Mouse (Mus musculus) intestine, embryonic 14.5 days (tissue): ENCODE measurements around the gene Pfkp. TPM values are rescaled to one million over a fixed set of nuclear protein-coding genes. Genes with fewer than 3 reads are reported as not detected.

Experiments
- ATAC-seq: fragments of 200-750 bp; cut with Nextera tagmentation; replicated peaks from 2 replicates; pipeline ENCODE4 v1.8.0; 2017; ENCODE audit warnings: low read depth, moderate number of reproducible peaks, moderate TSS enrichment, moderate library complexity; ENCODE audit not compliant: low FRiP score, low TSS enrichment
- DNase-seq: peaks from one replicate; pipeline ENCODE4 v3.0.0-alpha.2; 2018; ENCODE audit warnings: low spot score
- H3K27ac ChIP-seq: fragments of 300-500 bp; sonication (generic); 2 replicates; pipeline ENCODE4 v1.5.1; 2014; ENCODE audit warnings: low read depth, mild to moderate bottlenecking, control low read depth
- H3K27me3 ChIP-seq: fragments of 300-500 bp; sonication (generic); replicated peaks from 2 replicates; pipeline ENCODE4 v1.6.1; 2014; ENCODE audit warnings: low read length, control low read depth; ENCODE audit not compliant: control insufficient read depth, insufficient read depth
- H3K36me3 ChIP-seq: fragments of 300-500 bp; sonication (generic); 2 replicates; pipeline ENCODE4 v1.6.1; 2014; ENCODE audit warnings: low read length, control low read depth; ENCODE audit not compliant: control insufficient read depth, insufficient read depth
- H3K4me1 ChIP-seq: fragments of 300-500 bp; sonication (generic); replicated peaks from 2 replicates; pipeline ENCODE4 v1.6.1; 2014; ENCODE audit warnings: low read length, control low read depth, mixed read lengths; ENCODE audit not compliant: control insufficient read depth, insufficient read depth
- H3K4me2 ChIP-seq: fragments of 300-500 bp; sonication (generic); 2 replicates; pipeline ENCODE4 v1.6.1; 2014; ENCODE audit warnings: low read length
- H3K4me3 ChIP-seq: fragments of 300-500 bp; sonication (generic); 2 replicates; pipeline ENCODE4 v1.5.1; 2014; ENCODE audit warnings: low read depth, low read length, control low read depth, mixed read lengths
- H3K9ac ChIP-seq: fragments of 300-500 bp; sonication (generic); 2 replicates; pipeline ENCODE4 v1.6.1; 2014; ENCODE audit warnings: mild to moderate bottlenecking, low read length
- H3K9me3 ChIP-seq: fragments of 300-500 bp; sonication (generic); 2 replicates; pipeline ENCODE4 v1.6.1; 2016; ENCODE audit warnings: low read length, control low read depth; ENCODE audit not compliant: control insufficient read depth
- WGBS: fragments of 180-500 bp; shearing (Covaris S2); extraction: QIAGEN DNeasy Blood & Tissue Kit; methylation state at CpG from one replicate; pipeline ENCODE4 v1.1.7; 2014; 5-methylcytosine and 5-hydroxymethylcytosine counted together
- polyA plus RNA-seq: library from polyadenylated mRNA; unstranded; fragments of >200 nt; fragmentation: Nextera tagmentation; extraction: Ambion mirVana; gene quantifications from 2 replicates; pipeline ENCODE4 v1.2.1, GENCODE M21; 2014

The Pfkp gene
- polyA plus RNA-seq, 1 experiment from 2014 or later, result 59.9 TPM

GRCm38 (mm10) chr13:6628261-6628660 is 20.3 kb downstream of the Pfkp start:
- ATAC-seq (no peak), DNase-seq (no peak)
- Histone ChIP-seq H3K27ac (no peak overlapping the region), H3K4me2 (no peak overlapping the region), H3K4me1 (no peaks in the 10 kb centered on the region; the same call in 1 of the 2 replicates), H3K4me3 (no peak overlapping the region), H3K9me3 (no peaks in the 10 kb centered on the region), H3K27me3 (no peaks in the 10 kb centered on the region), H3K36me3 (no peaks in the 10 kb centered on the region), H3K9ac (no peak overlapping the region)
- 90% methylated on average over 3 of the region's 3 CpGs for WGBS

GRCm38 (mm10) chr13:6627352-6627751 is 21.2 kb downstream of the Pfkp start:
- WGBS, result 96% methylated on average over 3 of the region's 3 CpGs
- no peak for ATAC-seq
- Histone ChIP-seq H3K36me3 (no peaks in the 10 kb centered on the region), H3K27ac (no peak overlapping the region), H3K27me3 (no peaks in the 10 kb centered on the region), H3K4me1 (no peaks in the 10 kb centered on the region; the same call in 1 of the 2 replicates), H3K4me3 (no peak overlapping the region), H3K9ac (no peak overlapping the region), H3K4me2 (no peak overlapping the region), H3K9me3 (no peaks in the 10 kb centered on the region)
- DNase-seq, result no peak

- ATAC-seq, result no peak
- Histone ChIP-seq H3K9me3 (no peaks in the 10 kb centered on the region; the same call in 1 of the 2 replicates), H3K4me3 (no peak overlapping the region), H3K27me3 (no peaks in the 10 kb centered on the region), H3K27ac (no peak overlapping the region), H3K4me2 (no peak overlapping the region), H3K4me1 (no peaks in the 10 kb centered on the region), H3K36me3 (no peaks in the 10 kb centered on the region), H3K9ac (no peak overlapping the region)
- 54% methylated on average over 4 of the region's 4 CpGs for WGBS
- DNase-seq, result no peak
These were observed 22.0 kb downstream of the Pfkp start for GRCm38 (mm10) chr13:6626508-6627114.

GRCm38 (mm10) chr13:6625942-6626341 is 22.6 kb downstream of the Pfkp start:
- H3K9me3 ChIP-seq, result no peaks in the 10 kb centered on the region; the same call in 1 of the 2 replicates
- DNase-seq, result no peak
- no peaks in the 10 kb centered on the region for H3K4me1 ChIP-seq
- H3K27me3 ChIP-seq, result no peaks in the 10 kb centered on the region
- no peak overlapping the region for H3K27ac ChIP-seq
- no peak overlapping the region for H3K4me2 ChIP-seq
- no peak overlapping the region for H3K4me3 ChIP-seq
- H3K36me3 ChIP-seq, result no peaks in the 10 kb centered on the region
- 66% methylated on average over 3 of the region's 3 CpGs for WGBS
- H3K9ac ChIP-seq, result no peak overlapping the region
- no peak for ATAC-seq

- Histone ChIP-seq H3K27ac (no peak overlapping the region), H3K36me3 (no peaks in the 10 kb centered on the region), H3K27me3 (no peaks in the 10 kb centered on the region), H3K4me3 (no peak overlapping the region), H3K4me1 (no peaks in the 10 kb centered on the region), H3K4me2 (no peak overlapping the region), H3K9ac (no peak overlapping the region), H3K9me3 (no peaks in the 10 kb centered on the region; the same call in 1 of the 2 replicates)
- ATAC-seq, result no peak
- WGBS, result 92% methylated on average over 2 of the region's 2 CpGs
- DNase-seq, result no peak
These were observed 24.0 kb downstream of the Pfkp start for GRCm38 (mm10) chr13:6624604-6625003.

GRCm38 (mm10) chr13:6624121-6624520 is 24.5 kb downstream of the Pfkp start:
- Histone ChIP-seq H3K9me3 (no peaks in the 10 kb centered on the region; the same call in 1 of the 2 replicates), H3K9ac (no peak overlapping the region), H3K27ac (no peak overlapping the region), H3K36me3 (no peaks in the 10 kb centered on the region), H3K4me3 (no peak overlapping the region), H3K4me1 (no peaks in the 10 kb centered on the region), H3K27me3 (no peaks in the 10 kb centered on the region), H3K4me2 (no peak overlapping the region)
- 76% methylated on average over 4 of the region's 4 CpGs for WGBS
- DNase-seq (no peak), ATAC-seq (no peak)

- no peaks in the 10 kb centered on the region; the same call in 1 of the 2 replicates for H3K9me3 ChIP-seq
- H3K27me3 ChIP-seq, result no peaks in the 10 kb centered on the region
- ATAC-seq (no peak), DNase-seq (no peak)
- H3K27ac ChIP-seq, result no peak overlapping the region
- no peak overlapping the region for H3K4me2 ChIP-seq
- 95% methylated on average over 20 of the region's 20 CpGs for WGBS
- no peaks in the 10 kb centered on the region for H3K4me1 ChIP-seq
- H3K9ac ChIP-seq, result no peak overlapping the region
- H3K4me3 ChIP-seq, result no peak overlapping the region
- no peaks in the 10 kb centered on the region for H3K36me3 ChIP-seq
These were observed 26.7 kb downstream of the Pfkp start for GRCm38 (mm10) chr13:6621831-6622230.

- no peaks in the 10 kb centered on the region for H3K27me3 ChIP-seq
- WGBS, result 89% methylated on average over 3 of the region's 3 CpGs
- H3K4me2 ChIP-seq, result no peak overlapping the region
- no peak for DNase-seq
- H3K4me3 ChIP-seq, result no peak overlapping the region
- no peaks in the 10 kb centered on the region; the same call in 1 of the 2 replicates for H3K9me3 ChIP-seq
- no peak for ATAC-seq
- H3K27ac ChIP-seq, result no peak overlapping the region
- no peaks in the 10 kb centered on the region for H3K36me3 ChIP-seq
- no peaks in the 10 kb centered on the region for H3K4me1 ChIP-seq
- H3K9ac ChIP-seq, result no peak overlapping the region
These were observed 28.3 kb downstream of the Pfkp start for GRCm38 (mm10) chr13:6620250-6620649.

- no peak for DNase-seq
- Histone ChIP-seq H3K36me3 (no peaks in the 10 kb centered on the region), H3K9me3 (no peaks in the 10 kb centered on the region; the same call in 1 of the 2 replicates), H3K4me2 (no peak overlapping the region), H3K27me3 (no peaks in the 10 kb centered on the region), H3K27ac (no peak overlapping the region), H3K4me1 (no peaks in the 10 kb centered on the region), H3K9ac (no peak overlapping the region), H3K4me3 (no peak overlapping the region)
- ATAC-seq, result no peak
- WGBS, result 85% methylated on average over 3 of the region's 3 CpGs
These were observed 29.9 kb downstream of the Pfkp start for GRCm38 (mm10) chr13:6618711-6619110.
